Mouse (Mus musculus) 3T3-L1 (cell line): Measurements from ENCODE around the gene Nell1.

Source experiments
- DNase-seq: peaks from one replicate; pipeline ENCODE4 v3.0.0-alpha.2; 2015; ENCODE audit warnings: low read depth, low spot score

The Nell1 gene

GRCm38 (mm10) chr7:50847921-50848320, 873.3 kb downstream of the Nell1 start:
- no peak for DNase-seq

DNA sequence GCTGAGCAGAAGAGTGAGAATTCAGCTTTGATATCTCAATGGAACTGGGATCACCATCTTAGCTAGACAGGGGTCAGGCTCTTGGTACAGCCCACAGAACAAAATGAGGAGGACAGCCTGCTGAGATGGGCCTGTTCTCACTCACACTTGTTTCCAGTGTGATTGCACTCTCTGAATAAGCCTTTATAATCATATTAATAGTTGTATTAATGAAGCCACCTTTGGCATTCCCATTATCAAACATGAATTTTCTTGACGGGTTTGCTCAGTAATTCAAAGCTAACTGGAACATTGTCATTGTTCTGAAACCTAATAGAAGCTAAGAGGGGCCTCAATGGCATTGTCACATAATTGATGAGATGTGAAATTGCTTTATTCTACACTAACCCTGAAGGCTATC, 875.6 kb downstream of the Nell1 start:
- DNase-seq, result no peak

- DNase-seq, result no peak
These were observed 895.5 kb downstream of the Nell1 start for GRCm38 (mm10) chr7:50870181-50870580.

DNA sequence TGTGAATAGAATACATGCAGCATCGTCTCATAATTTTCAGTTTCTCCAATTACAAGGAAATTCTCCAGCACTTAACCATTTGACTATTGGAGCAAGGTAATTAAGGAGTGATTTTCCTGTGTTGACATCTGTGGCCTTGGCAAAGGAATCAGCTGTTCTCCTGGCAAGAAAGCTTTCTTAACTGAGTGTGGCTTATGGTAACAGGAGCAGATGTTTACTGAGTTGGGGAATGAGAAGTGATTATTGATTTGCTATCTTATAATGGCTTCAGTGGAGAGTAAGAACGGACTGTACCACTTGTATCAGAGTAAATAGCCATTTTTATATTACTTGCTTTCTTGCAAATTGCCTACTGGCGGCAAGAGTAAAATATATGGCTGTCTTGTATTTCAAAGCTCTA, 913.0 kb downstream of the Nell1 start:
- DNase-seq, result no peak

- DNase-seq, result no peak
These were observed 925.0 kb downstream of the Nell1 start for GRCm38 (mm10) chr7:50899541-50900088.
